Mouse (Mus musculus) layer of hippocampus, postnatal 36 days (tissue): ENCODE results near the gene Rbm18. TPM values are rescaled to one million over a fixed set of nuclear protein-coding genes. Genes with fewer than 3 reads are reported as not detected.

Source experiments
- DNase-seq, 2 experiments: peaks; one replicate each; pipeline ENCODE4 v3.0.0; 2022
- total RNA-seq, 2 experiments: library from RNA; stranded (reverse); gene quantifications; 2 replicates each; pipeline ENCODE4 v1.2.3; 2021

Rbm18 gene
- total RNA-seq, 2 experiments from 2014 or later: 50.6 to 53.2 TPM

DNA sequence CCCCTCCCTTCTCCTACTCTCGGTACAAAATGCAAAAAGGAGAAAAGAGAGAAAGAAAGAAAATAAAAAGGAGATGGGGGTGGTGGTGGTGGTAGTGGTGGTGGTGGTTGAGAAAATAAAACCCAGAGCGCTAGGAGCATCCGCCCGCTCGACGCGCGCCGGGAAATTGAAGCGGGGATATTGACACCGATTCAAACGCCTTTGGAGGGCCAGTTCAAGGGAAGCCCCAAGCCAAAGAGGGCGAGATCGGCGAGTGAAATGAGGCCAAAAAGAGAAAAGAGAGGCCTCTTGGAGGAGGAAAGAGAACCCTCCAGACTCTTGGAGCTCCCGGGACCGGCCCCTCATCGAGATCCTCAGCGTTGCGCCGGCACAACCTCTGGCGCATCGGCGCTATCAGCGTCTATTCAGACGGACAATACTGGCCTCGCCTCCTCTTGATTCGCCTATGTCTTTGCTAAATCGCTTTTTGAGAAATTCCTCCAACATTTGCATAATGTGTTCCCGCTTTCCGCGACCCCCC lies 32.1 kb downstream of the Rbm18 start:
- no peak for DNase-seq

- DNase-seq: no peak
Measured at GRCm38 (mm10) chr2:36103555-36104367, 32.8 kb downstream of the Rbm18 start.

DNA sequence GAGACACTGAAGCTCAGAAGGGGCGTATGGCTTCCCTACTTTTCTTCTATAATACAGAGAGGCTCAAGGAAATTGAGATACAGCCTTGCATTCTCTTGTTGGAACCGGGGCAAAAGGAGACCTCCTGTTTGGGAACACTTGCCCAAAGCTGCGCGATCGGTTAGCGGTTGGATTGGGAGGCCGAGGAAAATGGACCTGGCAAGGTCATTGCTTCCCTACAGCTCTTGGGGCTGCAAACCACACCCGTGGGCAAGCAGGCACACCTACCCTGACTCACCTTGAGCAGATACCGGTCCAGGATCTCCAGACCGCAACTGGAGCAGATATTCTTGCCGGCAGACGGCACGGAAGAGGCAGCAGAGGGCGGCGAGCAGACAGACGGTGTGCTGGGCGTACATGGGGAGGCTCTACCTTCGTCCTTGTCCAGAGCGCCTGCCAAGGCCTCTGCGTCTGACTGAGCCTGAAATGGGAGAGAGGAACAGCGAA lies 33.5 kb downstream of the Rbm18 start:
- DNase-seq: no peak

- no peak for DNase-seq
Measured at GRCm38 (mm10) chr2:36102559-36102946, 34.0 kb downstream of the Rbm18 start.

GRCm38 (mm10) chr2:36101866-36102558 lies 34.6 kb downstream of the Rbm18 start:
- no peak for DNase-seq

GRCm38 (mm10) chr2:36099739-36100138 lies 36.8 kb downstream of the Rbm18 start:
- DNase-seq: no peak

DNA sequence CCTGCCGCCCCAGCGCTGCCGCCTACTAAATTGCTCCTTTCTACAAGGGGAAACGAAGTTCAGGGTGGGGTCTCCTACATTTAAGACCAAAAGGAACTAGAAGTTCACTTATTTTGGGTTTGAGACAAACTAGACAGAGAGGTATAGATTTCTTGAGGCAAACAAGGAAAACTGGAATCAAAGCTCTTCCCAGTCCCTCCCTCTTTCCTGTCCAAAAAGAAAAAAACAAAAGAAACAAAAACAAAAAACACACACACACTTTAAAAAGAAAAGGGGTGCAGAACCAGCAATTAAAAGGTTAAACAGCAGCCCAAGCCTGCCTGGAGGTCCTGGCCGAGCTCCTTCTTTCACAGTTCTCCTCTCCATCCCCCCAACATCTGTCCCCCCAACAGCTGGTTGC lies 38.6 kb downstream of the Rbm18 start:
- DNase-seq: no peak

- no peak for DNase-seq
Measured at GRCm38 (mm10) chr2:36097129-36097815, 39.3 kb downstream of the Rbm18 start.

- no peak for DNase-seq
Measured at GRCm38 (mm10) chr2:36093914-36094475, 42.6 kb downstream of the Rbm18 start.

DNA sequence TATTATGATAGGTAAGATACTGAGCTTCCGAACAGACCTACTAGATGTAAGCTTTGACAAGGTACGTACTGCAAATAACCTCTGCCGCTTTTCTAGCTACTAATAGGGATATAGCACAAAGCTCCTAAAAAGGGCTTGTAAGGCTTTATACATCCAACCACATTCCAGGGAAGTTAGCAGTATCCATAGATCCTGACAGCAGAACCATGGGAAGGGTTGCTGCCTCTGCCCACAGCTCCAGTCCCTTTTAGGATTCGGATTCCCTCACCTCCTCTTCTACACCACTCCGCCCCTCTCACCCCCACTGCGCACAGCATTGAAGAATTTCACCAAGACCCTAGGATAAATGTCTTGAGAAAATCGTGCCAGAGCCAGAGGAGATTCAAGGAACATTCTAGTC lies 43.3 kb downstream of the Rbm18 start:
- no peak for DNase-seq

DNA sequence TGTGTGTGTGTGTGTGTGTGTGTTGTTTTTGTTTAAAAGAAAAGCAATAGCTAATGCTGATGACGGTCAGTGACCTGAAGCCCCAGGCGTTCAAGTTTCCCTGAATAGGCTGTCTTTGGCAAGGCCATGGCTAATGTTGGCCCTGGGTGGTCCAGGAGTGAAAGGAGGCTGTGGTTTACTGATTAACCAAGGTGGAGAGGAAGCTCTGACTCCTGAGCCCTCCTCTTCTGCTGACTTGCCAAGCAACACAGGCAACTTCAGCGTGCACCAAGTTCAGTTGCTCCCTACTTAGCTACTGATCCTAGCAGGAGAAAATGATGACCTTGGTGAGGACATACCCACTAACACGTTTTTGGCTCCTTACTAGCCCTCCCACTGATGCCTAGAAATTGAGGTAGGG lies 43.8 kb downstream of the Rbm18 start:
- no peak for DNase-seq

- no peak for DNase-seq
Measured at GRCm38 (mm10) chr2:36090853-36091741, 45.5 kb downstream of the Rbm18 start.

DNA sequence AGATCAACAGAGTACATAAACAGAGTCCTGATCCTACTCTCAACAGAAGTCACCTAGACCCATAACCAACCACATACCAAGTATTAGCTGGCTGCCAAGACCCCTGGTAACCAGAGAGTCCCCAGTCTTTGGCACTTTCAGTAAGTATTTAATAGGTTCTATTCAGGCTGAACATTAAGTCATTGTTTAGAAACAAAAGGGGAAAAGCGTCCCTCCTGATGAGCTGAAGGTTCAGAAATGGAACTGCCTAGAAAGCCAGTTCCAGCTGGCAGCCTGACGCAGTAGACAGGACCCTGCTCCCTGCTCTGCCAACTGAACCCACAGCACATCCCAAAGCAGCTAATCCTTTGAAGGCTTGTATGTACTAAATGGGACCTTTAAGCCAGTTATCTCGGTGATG lies 47.4 kb downstream of the Rbm18 start:
- DNase-seq: no peak

- no peak for DNase-seq
Measured at GRCm38 (mm10) chr2:36085041-36085440, 51.5 kb downstream of the Rbm18 start.

DNA sequence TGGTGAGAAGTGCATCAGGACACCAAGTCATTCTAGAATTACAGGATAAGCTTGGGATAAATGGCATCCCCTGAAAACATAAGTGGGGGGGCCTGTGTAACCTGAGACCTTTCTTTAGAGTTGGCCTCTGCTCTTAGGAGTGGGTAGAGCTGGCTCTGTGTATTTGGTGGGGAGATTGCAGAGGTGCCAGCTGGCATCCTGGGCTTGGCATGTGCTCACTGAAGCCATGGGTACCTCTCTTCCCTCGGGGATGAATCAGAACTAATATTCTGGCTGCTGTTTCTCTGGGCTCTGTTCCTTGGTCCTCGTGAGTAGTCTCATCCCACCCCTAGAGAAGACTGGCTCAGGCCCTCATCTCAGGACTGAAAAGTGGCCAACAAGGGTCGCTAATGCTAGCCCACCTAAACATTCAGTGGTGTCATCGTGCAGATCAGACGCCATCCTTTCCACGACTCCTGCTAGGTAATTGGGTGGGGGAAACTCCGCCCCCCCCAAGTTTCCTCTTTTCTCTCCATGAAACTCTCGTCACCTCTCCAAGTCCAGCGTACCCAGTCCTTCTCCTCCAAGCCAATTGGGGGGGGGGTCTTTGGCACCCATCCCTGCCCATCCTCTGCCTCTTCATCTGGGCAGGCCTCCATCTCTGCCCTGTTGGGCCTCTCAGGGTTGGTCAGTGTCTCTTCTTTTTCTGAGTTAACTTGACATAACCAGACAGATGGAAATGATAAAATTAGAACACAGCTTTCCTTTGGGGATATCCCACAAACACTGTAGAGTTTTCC lies 53.6 kb downstream of the Rbm18 start:
- no peak for DNase-seq

DNA sequence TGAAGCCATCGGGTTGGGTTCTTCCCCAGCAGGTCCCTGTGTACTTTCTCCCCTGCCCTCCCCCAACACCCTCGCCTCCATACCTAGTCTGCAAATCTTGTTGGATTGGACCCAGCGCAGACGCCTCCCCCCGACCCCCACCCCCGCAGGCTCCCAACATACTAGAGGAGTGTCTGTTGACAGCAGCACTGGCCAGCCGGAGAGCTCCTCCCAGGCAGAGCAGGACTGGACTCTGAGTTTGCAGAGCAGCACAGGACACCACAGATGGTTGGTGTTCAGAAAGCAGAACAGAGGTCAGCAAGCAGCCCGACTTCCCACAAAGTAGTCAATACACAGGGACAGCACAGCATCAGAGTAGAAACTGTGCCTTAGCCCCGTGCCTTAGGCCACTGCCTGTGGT lies 55.1 kb downstream of the Rbm18 start:
- DNase-seq: no peak

GRCm38 (mm10) chr2:36077160-36077761 lies 59.3 kb downstream of the Rbm18 start:
- no peak for DNase-seq

- no peak for DNase-seq
Measured at GRCm38 (mm10) chr2:36075210-36075609, 61.4 kb downstream of the Rbm18 start.

DNA sequence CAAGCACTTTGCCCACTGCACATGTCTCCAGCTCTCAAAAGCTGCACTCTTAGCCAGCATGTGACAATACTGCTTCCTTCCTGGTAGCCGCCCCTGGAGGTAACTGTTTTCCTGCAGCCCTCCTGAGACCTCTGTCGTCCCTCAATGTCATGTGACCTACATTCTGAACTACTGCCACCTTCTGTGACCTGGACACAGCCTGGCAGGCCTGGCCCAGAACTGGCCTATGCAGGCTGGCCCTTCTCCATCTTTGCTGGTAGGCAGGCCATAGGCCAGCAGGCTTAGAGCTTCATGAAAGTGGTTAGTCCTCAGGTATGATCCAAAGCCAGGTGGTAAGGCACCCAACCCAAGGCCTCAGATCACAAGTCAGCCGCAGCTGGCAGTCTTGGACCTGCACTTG lies 62.8 kb downstream of the Rbm18 start:
- no peak for DNase-seq

- DNase-seq: no peak
Measured at GRCm38 (mm10) chr2:36071660-36072305, 64.8 kb downstream of the Rbm18 start.
